Mouse (Mus musculus) liver, embryonic 14.5 days (tissue): ENCODE measurements around the gene Prdx5.

Experiments
- CTCF ChIP-seq: IDR thresholded peaks from 2 replicates; pipeline ENCODE4 v1.5.1; 2016; ENCODE audit warnings: antibody characterized with exemption, low read depth, control low read depth
- EP300 ChIP-seq: IDR thresholded peaks from 2 replicates; pipeline ENCODE4 v1.6.1; 2016; ENCODE audit warnings: antibody characterized with exemption, low read depth

DNA sequence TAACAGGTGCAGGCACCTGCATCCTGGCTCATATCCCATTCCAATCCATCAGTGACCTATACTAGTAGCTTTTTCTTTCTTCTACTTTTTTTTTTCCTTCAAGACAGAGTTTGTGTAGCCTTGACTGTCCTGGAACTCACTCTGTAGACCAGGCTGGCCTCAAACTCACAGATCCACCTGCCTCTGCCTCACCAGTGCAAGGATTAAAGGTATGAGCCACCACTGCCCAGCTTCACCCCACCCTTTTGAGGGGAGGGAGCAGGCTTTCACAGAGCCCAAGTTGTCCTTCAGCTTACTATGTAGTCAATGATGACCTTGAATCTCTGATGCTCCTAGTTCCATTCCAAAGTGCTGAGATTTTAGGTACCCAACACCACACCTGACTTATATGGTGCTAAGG lies 9.5 kb upstream of the Prdx5 start:
- no peak for TF ChIP-seq EP300
- TF ChIP-seq CTCF, result no peak
